Mouse (Mus musculus) thymus, postnatal 10 days (tissue): ENCODE data around the gene Arhgap28.

ENCODE experiments used
- DNase-seq, 2 experiments: peaks; one replicate each; pipeline ENCODE4 v3.0.0; 2021; ENCODE audit warnings: low spot score in 2 of 2

Gene Arhgap28

DNA sequence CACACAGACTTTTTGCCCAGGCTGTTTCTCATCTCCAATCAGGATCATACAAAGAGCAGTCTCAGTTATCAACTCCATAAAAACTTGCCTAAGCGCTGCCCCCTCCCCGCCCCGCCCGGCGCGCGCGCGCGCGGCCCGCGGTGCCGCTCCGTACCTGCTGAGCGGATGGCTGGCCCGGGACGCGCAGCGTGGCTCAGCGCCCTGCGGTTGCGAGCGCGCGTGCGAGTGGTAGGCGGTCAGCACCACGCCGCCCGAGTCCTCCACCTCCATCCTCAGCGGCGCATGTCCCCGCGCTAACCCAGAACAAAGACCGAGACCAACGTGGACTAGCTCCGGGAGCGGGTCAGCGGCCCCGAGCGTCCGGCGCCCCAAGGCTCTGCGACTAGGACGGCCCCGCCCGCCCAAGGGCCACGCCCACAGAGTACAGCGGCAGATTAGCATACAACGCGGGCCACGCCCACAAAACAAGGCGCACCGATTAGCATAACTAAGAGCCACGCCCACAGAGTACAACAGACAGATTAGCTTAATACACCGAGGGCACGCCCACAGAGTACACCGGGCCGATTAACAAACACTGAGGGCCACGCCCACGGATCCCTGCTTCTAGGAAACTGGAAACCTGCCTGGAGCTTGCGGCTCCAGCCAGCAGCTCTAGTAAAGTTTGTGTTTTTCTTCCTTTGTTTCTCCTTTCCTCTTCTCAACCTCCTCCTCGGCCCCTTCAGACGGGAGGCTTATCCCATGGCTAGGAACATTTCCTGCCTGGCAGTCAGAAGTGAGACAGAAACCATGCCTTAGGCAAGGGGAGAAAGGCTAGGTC, at the start of gene Arhgap28:
Gene Arhgap28, minus strand, starts transcription at position 380 of the 820 bp plus-strand sequence.
- DNase-seq = peak; percentile 17 to 18

DNA sequence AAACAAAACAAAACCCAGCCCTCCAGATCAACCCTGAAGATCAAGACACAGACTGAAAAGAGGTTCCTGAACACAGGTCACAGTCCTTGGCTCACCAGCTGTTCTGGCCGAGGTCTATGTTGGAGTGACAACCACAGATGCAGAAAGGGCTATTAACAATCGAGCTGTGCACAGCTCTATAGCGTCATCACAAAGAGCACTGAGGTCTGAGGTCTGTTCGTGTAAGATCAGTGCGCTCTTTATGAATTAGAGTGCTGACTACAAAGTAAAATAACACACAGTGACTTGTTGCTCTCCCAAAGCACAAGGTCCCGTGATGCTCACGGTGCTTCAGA, 42.4 kb upstream of the Arhgap28 start:
- DNase-seq = no peak

DNA sequence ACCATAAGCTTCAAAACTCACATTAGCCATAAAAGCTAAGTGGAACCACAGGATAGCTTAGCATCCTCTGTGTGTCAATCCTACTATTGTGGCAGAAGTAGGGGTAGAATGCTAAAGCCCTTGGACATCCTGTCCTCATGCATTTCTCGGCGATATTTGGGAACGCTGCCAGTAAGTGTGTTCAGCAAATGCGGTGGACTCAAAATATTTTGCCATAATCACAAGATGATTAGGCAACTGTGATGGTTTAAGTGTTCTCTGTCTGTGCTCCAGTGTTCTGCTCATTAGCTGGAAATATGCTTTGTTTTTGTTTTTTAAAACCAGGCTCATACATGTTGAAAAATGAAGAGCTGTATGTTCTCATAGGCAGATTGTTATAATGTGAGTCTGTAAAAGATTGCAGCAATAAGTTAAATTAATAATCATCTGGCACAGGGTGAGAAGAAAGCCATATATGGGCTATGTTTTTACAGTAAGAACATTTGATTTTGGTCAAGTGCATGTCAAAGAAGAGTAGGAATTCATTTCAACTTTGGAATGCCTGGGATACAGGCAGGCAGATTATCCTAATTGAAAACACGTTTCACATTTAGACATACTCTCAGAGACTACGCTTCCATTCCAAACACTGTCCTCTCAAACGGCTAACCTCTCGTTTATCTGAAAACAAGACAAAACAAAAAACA, 41.9 kb upstream of the Arhgap28 start:
- no peak for DNase-seq

DNA sequence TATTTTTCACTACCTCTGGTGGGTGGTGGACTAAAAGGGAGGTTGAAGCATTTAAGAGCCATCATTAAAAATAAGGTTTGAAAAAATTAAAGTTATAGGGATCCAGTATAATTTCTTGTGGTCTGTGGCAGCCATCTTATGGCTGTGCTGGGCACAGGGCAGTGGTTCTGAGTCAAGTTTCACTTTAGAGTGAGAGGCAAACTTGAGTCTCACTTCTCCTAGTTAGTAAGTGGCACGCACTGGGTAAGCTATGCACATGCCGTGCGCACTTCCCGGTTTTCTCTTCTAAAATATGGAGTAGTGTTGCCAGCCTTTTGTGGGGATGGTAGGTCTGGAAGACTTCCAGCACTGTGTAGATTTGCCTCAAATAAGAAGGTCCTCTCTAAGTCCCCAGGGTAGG, 38.5 kb upstream of the Arhgap28 start:
- DNase-seq = no peak

DNA sequence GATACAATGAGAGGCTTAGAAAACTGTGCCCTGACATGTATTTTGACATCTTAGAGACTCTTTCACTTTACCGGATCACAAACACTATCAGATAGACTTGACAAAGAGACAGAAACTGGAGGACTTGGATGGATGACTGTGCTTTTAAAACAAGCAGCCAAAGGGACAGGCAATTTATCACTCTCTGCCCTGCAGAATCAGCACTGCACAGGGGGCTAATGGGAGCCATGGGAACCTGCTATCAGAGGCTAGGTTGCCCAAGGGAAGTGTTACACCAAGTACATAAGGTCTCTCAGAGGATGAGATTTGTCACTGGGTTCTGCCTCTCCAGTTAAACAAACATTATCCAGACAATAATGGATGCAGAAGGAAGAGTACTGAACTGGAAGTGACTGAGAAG, 33.1 kb upstream of the Arhgap28 start:
- no peak for DNase-seq

DNA sequence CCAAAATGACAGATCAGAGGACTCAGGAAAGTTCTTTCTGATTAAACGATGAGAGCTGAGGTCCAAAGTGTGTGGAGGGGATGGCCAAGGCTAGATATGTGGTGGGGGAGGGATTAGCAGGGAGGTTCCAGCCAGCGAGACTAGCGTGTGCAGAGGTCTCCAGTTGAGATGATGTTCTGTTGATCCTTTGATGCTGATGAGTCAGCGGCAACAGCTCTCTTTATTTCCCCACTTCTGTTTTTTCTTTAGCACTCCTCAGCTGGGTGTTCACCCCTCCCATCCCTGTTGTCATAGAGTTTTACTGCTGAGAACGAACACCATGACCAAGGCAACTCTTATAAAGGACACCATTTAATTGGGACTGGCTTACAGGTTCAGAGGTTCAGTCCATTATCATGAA, 25.6 kb upstream of the Arhgap28 start:
- DNase-seq = no peak

DNA sequence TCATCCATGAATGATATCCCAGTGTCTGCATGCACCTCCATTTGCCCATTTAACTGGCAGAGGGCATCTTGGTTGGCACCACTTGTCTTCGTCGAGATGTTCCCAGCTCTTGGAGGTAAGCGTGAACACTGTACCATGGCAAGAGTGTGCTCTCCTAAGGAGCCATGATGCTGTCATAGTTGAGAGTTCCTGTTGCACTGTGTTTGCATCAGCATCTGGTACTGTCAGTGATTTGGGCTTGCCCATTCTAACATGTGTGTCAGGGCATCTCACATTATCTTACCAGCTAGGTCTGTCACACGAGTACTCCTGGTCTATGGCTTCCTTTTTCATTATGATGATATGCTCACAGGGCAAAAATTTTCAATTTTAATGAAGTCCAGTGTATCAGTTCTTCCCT, 24.6 kb upstream of the Arhgap28 start:
- no peak for DNase-seq

DNA sequence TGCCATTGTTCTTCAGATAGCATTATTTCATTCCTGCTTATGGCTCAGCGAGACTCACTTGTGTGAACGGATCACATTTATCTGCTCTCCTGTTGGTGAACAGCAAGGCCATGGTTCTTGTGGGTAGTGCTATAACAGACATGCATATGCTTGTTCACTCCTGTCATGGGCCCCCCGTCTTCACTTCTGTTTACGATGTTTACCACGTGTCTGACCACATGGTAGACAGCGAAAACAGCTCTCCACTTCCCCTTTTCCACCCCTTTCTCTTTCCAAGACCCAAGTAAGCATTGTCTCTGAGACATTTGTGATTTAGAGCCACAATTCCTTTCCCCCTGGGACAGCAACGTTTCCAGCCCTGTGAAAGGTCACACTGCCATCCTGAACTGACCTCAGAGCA, 20.4 kb upstream of the Arhgap28 start:
- DNase-seq = no peak

DNA sequence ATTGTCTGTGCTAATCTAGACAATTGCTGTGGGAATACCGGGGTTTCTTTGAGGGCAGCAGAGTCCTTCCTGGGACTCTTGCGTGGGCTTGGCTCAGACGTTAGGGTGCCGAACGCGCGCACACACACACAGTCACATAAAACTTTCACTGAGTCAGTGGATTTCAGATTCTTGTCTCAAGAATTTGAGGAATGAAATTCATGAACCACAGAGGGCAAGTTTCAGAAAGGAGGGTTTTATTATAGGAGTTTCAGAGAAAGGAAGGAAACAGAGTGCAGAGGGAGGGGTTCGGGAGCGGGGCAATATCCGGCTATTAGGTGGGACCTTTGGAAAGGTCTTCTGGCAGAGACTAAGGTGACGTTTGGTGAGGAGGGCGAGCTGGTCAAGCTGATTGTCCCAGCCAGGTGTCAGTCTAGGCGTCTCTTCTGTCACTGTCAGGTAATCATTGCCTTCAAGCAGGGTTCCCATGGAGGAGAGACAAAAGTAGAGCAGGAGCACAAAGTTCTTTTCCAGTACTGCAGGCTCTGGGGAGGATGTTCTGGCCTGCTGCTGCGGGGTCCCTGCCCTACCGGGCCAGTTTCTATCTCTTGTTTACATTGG, 15.6 kb upstream of the Arhgap28 start:
- no peak for DNase-seq

DNA sequence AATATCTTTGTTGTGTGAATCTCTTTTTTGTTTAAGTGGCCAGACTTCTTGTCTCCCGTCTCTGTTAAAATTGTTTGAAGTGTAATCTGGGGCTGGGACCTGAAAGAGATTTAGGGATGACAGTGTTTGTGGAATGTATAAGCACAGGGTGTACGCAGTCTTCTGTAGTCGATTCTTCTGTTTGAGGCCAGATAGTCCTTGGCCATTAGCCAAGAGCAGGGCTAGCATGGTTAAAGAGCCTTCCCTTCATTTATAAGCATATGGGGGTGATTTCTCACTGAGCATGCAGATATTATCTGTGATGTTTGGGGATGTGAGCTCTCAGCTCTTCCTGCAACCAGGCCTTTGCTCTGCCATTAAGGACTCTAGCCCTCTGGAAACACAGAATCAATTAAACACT, 13.2 kb upstream of the Arhgap28 start:
- DNase-seq = no peak

DNA sequence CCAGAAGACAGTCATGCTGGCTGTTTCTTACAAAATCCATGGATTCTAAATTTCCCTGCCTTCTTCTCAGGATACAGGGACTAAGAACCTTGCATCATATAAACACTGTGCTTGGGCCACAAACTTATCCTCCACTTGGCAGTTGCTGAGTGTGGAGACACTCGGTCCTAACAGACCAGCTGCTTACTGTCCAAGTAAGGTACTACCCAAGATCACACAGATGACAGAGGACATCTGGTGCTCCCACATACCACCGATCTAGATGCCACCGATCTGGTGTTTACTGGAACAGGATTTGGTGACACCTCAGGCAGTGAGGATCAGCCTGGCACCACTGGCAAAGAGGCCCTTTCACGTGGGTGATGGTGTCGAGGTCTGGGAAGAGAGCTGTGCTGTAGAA, 7.7 kb upstream of the Arhgap28 start:
- no peak for DNase-seq

DNA sequence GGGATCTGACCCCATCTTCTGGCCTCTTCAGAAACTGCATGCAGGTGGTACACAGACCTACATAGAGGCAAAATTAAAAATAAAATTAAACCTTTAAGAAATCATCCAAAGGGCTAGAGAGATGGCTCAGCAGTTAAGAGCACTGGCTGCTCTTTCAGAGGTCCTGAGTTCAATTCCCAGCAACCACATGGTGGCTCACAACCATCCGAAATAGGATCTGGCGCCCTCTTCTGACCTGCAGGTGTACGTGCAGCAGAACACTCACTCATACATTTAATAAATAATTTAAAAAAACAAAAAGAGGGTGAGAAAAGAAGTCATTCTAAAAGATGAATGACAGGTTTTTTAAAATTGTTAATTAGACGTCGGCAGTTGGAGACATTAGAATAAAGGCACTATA, 6.1 kb upstream of the Arhgap28 start:
- no peak for DNase-seq

DNA sequence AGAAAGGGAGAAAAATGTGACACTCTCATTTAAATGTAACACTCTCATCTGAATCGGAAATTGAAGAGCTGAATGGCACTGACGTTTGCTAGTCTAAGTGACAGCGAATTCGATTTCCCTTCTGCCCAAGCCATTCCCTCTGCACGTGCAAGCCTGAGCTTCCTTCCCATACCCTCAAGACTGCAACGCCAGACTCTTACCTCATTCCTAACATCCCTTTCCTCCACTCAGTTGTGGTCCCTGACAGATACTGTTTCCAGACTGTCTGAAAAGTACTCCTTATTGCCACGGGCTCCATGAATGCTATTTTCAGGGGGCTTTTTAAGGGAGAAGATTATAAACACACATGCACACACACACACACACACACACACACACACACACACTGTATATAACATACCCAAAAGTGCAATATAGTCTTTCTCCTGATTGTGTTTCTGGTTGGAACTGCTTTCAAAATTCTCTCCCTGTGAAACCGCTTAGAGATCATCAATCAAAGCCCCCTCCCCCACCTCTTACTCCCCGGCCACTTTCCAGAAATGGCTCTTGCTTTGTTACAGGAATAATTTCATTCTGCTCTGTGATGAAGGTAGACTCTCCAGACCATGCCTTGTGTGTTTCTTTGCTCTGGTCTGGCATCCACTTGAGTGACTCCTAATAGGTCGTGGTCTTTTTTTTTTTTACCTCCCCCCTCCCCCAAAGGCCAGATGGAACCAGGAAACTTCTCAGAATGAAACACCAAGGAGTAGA, 836 bp upstream of the Arhgap28 start:
- no peak for DNase-seq

DNA sequence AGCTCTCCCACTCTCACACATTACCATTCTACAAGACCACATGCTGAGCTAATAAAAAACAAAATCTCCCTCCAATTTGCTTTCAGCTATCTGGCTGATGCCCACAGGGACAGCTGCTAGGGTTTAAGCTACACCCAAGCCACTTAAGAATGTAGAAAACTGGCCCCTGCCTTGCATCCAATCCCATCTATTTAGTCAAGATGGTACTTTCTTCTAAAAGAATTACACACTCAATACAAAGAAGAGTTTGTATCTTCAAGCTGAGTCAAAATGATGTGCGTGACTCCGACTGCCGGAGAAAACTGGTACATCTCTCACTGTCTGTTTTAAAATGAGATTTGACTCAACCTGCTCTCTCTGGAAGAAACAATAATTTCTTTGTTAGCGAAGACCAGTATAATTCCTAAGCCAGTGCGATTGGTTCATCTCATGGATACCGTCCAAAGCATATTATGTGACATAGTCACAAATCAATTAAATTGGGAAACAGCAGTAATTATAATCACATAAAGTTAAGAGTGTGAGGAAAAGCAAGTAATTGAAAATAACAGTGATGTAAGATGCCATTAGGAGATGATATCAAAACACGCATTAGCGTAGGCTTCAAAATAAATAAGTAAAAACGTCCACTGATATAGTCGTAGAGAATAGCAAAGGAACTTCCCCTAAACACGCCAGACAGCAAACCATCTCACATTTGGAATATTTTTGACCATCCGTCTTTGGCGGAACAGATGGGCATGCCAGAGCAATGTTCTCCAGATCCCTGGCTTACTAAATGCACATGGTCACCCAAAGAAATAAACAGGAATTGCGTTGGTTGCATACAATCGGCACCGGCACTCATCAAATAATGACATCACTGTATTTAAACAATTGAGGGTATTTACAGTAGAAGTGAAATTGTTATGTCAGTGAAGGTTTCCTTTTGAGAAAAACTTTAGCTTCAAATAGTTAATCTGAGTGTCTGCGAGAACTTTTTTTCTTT, 1.0 kb downstream of the Arhgap28 start:
- no peak for DNase-seq

DNA sequence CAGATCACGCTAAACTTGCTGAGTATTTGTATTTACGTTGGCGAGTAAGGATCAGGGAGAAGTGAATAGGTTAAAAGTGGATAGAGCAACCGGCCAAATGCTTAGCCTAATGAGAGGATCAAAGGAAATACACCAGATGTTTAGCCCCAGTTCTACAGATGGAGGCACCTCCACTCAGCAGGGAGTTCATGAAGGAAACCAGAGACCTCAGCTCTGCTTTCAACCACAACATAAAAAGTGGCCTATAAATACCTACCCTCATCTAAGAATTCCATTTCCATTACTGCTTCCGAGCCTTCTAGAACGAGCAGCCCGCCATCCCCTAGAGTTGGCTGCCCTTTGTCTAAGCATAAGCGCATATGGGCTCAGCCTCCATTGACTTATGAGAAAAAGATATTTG, 4.1 kb downstream of the Arhgap28 start:
- DNase-seq = no peak

DNA sequence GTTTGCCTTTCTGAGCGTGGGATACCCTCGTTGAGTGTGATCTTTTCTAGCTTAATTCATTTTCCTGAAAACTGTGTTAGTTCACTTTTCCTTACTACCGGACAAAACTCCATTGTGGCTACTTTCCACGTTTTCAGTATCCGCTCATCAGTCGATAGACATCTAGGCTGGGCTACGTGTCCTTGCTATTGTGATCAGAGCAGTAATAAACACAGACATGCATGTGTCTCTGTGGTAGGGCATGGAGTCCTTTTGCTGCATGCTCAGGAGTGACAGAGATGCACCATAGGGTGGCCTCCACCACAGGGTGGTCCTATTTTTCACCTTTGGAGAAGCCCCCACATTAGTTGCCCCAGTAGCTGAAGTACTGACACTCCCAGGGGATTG, 7.2 kb downstream of the Arhgap28 start:
- DNase-seq = no peak

DNA sequence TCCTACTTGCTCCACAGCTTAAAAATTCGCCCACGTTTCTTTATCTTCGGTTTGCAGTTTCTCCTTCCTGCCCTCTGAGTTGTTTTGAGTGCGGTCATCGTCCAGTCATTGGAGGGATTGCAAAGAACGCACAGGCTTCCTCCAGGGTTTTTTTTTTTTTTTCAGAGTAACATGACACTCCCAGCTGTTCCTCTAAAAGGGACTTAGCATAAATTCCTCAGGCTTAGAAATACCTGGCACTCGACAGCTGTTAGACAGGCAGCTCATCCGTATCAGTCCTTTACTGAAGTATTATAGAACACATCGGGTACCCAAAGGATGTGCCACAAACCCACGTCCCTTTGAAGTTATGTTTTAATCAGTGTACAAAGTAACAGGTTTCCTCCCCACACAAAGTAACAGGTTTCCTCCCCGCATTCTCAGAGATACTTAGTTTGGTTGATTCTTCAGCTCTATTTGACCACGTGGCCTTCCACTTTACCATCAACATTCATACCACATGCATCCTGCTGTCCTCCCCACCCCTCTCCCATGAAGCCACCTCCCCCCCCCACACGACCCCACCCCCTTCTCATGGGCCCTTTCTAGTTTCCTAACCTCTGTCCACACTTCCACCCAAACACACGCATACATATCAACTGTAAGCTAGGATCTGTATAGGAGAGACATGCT, 7.7 kb downstream of the Arhgap28 start:
- DNase-seq = no peak

DNA sequence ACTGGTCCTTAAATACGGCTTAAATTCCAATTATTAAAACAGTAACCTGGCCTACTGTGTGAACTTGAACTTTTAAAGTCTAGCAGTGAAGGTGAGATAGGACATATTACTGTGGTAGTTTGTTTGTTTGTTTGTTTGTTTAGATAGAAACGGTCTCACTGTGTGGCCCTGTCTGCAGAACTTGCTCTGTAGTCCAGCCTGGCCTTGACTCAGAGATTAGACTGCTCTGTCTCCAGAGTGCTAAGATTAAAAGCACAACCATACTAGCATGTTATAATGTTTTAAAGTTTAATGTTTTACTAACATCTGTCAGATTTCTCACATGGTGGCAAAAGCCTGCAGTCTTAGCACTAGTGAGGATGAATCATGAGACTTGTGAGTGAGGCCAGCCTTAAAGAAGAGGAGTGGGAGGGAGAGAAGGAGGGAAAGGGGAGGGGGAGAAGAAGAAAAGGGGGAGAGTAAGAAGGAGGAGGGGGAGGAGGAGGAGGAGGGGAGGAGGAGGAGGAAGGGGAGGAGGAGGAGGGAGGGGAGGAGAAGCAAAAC, 8.6 kb downstream of the Arhgap28 start:
- DNase-seq = no peak

DNA sequence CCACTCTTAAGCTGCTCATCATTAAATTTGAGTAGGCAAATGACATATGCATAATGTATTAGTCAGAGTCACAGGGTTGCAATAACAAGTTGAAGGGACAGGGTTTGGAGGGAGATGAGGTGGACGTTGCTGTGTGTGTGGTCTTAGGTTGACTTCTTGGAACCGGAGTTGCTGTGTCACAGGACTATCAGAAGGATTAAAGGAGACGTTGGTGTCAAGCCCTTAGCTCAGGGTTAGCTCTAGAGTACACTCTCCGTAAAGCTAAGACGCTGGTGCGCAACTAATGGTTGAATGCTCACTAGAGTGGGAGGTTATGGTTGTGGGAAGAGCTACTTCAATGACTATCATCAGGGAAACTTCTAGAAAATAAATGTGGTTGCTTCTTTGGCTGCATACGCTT, 9.1 kb downstream of the Arhgap28 start:
- DNase-seq = no peak

DNA sequence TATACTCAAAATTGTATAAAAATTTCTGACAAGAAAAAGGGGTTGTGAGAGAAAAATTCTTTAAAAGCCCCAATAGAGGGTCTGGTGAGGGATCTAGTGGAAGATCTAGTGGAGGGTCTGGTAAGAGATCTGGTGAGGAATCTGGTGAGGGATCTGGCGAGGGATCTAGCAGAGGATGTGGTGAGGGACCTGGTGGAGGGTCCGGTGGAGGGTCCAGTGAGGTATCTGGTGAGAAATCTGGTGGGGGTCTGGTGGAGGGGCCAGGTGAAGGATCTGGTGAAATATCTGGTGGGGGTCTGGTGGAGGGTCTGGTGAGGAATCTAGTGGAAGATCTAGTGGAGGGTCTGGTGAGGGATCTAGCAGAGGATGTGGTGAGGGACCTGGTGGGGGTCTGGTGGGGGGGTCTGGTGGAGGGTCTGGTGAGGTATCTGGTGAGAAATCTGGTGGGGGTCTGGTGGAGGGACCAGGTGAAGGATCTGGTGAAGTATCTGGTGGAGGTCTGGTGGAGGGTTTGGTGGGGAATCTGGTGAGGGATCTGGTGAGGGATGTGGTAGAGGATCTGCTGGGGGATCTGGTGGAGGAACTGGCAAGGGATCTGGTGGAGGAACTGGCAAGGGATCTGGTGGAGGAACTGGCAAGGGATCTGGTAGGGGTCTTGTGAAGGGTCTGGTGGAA, 10.4 kb downstream of the Arhgap28 start:
- DNase-seq = no peak
